Mouse (Mus musculus) lung, postnatal 0 days (tissue): ENCODE results near the gene Gm49403.

Experiments
- CTCF ChIP-seq: IDR thresholded peaks from 2 replicates; pipeline ENCODE4 v1.5.1; 2016; ENCODE audit warnings: antibody characterized with exemption, mild to moderate bottlenecking
- EP300 ChIP-seq: IDR thresholded peaks from 2 replicates; pipeline ENCODE4 v1.6.1; 2016; ENCODE audit warnings: antibody characterized with exemption, mild to moderate bottlenecking, control low read depth

DNA sequence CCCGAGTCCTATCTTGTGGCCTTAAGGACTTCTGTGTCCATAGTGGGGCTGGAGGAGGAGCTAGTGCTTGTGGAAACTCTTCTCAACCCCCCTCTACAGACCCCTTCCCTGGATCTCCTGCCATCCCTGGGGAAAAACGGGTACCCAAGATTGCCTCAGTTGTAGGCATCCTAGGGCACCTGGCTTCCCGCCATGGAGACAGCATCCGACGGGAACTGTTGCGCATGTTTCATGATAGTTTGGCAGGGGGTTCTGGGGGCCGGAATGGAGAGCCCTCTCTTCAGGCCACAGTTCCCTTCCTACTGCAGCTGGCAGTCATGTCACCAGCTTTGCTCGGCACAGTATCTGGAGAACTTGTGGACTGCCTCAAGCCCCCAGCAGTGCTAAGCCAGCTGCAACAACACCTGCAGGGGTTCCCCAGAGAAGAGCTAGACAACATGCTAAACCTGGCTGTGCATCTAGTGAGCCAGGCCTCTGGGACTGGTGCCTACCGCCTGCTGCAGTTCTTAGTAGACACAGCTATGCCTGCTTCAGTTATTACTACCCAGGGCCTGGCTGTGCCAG is 11.7 kb downstream of the Gm49403 start:
- TF ChIP-seq CTCF, result no peak
- TF ChIP-seq EP300, result no peak
